Mouse (Mus musculus) gastrocnemius, adult 2 months (tissue): ENCODE data around the gene Tmem79. TPM values are rescaled to one million over a fixed set of nuclear protein-coding genes. Genes with fewer than 3 reads are reported as not detected.
"Not testable (repeated sequence)": the region's sequence is repeated elsewhere in the genome, so short reads cannot be mapped to it uniquely, and the experiment has no call there.

Experiments
- DNase-seq: peaks from one replicate; pipeline ENCODE4 v3.0.0; 2022
- H3K27ac ChIP-seq: fragments of 200-600 bp; 2 replicates; pipeline ENCODE4 v1.8.1; 2022; ENCODE audit warnings: mild to moderate bottlenecking
- H3K4me3 ChIP-seq: fragments of 200-600 bp; 2 replicates; pipeline ENCODE4 v1.8.1; 2022; ENCODE audit warnings: mild to moderate bottlenecking, moderate library complexity
- CTCF ChIP-seq: fragments of 200-600 bp; IDR thresholded peaks from 2 replicates; pipeline ENCODE4 v1.8.1; 2022; ENCODE audit warnings: antibody characterized with exemption, mild to moderate bottlenecking, moderate library complexity
- intact Hi-C: fragments of 180-260 bp; cut with DNase I; formaldehyde crosslinking; loops from one replicate; pipeline ENCODE4 v1.15.1; 2025
- total RNA-seq, 2 experiments: library from RNA; stranded (reverse); gene quantifications; 2 replicates each; pipeline ENCODE4 v1.2.3; 2021

Gene Tmem79
- total RNA-seq, 2 experiments from 2014 or later = 2.0 to 2.1 TPM

GRCm38 (mm10) chr3:88337367-88338020, 1.5 kb upstream of the Tmem79 start:
- Histone ChIP-seq H3K4me3 (peak overlapping the region; percentile 89), H3K27ac (peak overlapping the region; percentile 98)
- DNase-seq = no peak
- TF ChIP-seq CTCF = no peak
- intact Hi-C loops = no loop called here

DNA sequence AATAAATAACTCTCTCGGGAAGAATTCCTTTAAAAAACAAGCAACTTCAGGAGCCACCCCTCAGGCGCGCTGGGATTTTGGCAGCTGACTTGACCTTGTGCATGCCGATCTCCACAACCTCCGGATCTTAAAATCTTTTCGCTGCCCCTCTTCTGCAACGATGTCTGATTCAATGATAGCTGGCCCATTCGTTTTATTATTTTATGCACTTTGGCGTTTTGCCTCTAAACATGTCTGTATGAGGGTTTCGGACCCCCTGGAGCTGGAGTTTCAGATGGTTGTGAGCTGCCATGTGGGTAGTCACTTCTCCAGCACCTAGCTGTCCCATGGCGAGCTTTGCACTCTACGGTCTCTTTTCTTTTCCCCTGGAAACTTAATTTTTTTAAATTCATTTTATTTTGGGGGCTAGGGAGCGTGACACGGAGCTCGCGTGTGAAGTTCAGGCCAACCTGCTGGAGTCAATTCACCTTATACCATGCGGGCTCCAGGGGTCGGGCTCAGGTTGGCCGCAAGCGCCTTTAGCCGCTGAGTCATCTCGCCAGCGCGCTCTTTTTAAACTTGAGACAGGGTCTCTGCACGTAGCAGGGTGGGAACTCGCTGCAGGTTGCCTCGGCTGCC, 403 bp downstream of the Tmem79 start:
- peak overlapping the region; percentile 89 for H3K4me3 ChIP-seq
- intact Hi-C loops = no loop called here
- H3K27ac ChIP-seq = peak overlapping the region; percentile 98
- TF ChIP-seq CTCF = no peak
- DNase-seq = peak; percentile 57

GRCm38 (mm10) chr3:88334902-88335435, 979 bp downstream of the Tmem79 start:
- intact Hi-C loops = no loop called here
- no peak for TF ChIP-seq CTCF
- DNase-seq = no peak
- Histone ChIP-seq H3K4me3 (peak overlapping the region; percentile 89), H3K27ac (peak overlapping the region; percentile 98)

GRCm38 (mm10) chr3:88334029-88334658, 1.8 kb downstream of the Tmem79 start:
- DNase-seq = no peak
- Histone ChIP-seq H3K27ac (peak overlapping the region; percentile 98), H3K4me3 (peak overlapping the region; percentile 89)
- TF ChIP-seq CTCF = no peak
- intact Hi-C loops = no loop called here

- no peak overlapping the region for H3K27ac ChIP-seq
- peak; percentile 84 for TF ChIP-seq CTCF
- no peak overlapping the region for H3K4me3 ChIP-seq
- intact Hi-C loops = no loop called here
- peak; percentile 60 for DNase-seq
Observed at GRCm38 (mm10) chr3:88331282-88331681, 4.7 kb downstream of the Tmem79 start.

GRCm38 (mm10) chr3:88328956-88329355, 7.0 kb downstream of the Tmem79 start:
- H3K27ac ChIP-seq = no peak overlapping the region
- no peak for TF ChIP-seq CTCF
- intact Hi-C loops = no loop called here
- no peak overlapping the region for H3K4me3 ChIP-seq
- DNase-seq = no peak

DNA sequence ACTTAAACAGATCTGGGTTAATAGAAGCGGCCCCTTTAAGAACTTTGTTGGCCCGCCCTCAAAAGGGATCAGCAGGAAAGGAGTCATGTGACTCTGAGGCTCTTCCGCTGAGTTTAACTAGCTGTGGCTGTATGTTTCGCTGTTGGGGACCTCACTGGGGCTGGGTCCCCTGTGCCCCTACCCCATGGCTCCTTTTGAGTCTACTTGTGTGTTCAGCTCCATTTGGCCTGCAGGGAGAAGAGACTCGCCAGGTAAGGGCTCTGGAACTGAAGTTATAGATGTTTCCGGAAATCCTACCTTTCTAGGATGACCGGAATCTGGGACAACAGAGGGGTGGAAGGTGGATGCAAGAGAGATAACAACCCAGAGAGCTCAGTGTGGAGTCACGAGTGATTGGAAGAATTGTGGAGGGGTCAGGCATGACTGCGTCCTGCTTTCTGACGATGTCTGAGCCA, 11.0 kb downstream of the Tmem79 start, which contains the start of gene Glmp:
Gene Glmp, plus strand, starts transcription at position 73 of the 455 bp plus-strand sequence.
- H3K27ac ChIP-seq = peak within 1 kb of the TSS; percentile 90
- intact Hi-C loops = no loop called here

DNA sequence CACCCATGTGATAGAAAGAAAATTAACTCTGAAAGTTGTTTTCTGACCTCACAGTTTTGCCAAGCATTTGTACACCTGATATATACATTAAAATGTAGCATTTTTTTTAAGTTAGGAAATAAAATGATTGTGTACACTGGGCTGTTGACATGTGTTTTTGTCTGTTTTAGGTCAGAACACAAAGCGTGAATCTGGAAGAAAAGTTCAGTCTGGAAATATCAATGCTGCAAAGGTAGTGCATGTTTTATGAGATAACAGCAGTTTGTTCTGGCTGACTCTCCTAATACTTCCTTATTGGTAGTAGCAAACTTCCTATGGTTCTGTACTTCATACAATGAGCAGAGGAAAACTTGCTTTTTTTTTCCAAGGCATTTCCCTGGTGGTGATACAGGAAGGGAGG, 36.8 kb downstream of the Tmem79 start:
- Histone ChIP-seq H3K4me3 (no peak overlapping the region), H3K27ac (no peak overlapping the region)
- no peak for DNase-seq
- no peak for TF ChIP-seq CTCF
- intact Hi-C loops = no loop called here

More for the DNA sequence above, 11.0 kb downstream of the Tmem79 start, which contains the start of gene Glmp:
- DNase-seq = peak; percentile 75
- TF ChIP-seq CTCF = no peak
- H3K4me3 ChIP-seq = peak within 1 kb of the TSS; percentile 97

- no peak for DNase-seq
- intact Hi-C loops = no loop called here
- TF ChIP-seq CTCF = no peak
- H3K4me3 ChIP-seq = peak overlapping the region; percentile 80
- peak overlapping the region; percentile 96 for H3K27ac ChIP-seq
Observed at GRCm38 (mm10) chr3:88297321-88297851, 38.6 kb downstream of the Tmem79 start.

DNA sequence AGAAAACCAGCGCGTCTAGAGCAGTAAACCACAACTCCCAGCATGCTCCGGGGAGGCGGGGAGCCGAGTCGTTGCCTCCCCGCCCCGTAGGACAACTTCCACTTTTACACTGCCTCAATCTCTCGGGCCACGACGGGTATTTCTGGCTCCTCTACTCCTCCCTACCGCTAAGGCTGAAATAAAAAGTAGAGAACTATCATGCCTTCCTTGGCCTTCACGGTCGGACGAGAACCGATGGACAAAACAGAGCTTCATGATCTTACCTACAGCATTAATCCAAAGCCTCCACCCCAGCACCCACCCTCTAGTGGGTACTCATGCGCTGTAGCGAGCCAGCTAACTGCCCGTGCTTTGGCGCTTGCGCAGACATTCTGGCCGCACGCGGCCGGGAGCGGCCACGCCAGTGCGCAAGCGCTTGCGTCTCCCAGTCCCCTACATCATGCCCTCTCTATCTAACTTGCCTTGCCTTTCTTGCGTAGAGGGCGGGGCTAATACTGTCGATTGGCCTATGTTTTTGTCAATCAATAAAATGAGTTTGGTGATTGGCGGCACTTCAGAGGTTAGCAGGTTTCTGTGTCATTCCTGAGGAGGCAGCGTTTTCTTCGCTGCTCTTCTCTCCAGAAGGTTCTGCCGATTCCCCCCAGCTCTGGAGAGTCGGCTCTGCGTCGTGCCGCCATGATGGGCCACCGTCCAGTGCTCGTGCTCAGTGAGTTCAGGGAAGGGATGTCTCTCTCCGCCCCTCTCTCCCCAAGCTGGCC, 39.2 kb downstream of the Tmem79 start, which contains the start of the genes Tsacc and Cct3:
Gene Tsacc, minus strand, starts transcription at position 439 of the 758 bp plus-strand sequence.
Gene Cct3, plus strand, starts transcription at position 556 of the 758 bp plus-strand sequence.
- intact Hi-C loops = no loop called here

DNA sequence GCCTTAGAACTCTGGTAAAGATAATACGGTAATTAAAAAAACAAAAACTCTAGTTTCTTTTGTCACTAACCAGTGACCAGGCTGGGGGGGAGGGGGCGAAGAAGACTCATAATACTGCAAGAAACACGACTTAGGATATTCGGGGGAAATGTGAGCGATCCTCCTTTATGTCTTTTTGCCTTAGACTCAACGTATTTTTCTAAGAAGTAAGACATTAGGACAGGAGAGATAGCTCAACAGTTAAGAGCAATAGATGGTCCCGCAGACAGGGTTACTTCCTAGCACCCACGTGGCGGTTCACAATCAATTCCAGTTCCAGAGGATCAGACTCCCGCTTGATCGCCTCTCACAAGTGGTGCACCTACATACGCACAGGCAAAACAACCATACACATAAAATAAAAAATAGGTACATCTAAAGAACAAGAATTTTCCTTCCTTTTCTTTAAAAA, 39.8 kb downstream of the Tmem79 start:
- H3K4me3 ChIP-seq = peak overlapping the region; percentile 80
- intact Hi-C loops = no loop called here
- peak overlapping the region; percentile 96 for H3K27ac ChIP-seq
- no peak for TF ChIP-seq CTCF
- DNase-seq = no peak

More for the DNA sequence above, 39.2 kb downstream of the Tmem79 start, which contains the start of the genes Tsacc and Cct3:
- TF ChIP-seq CTCF = peak; percentile 21; the same call in 1 of the 2 replicates
- peak within 1 kb of the TSS; percentile 80 for H3K4me3 ChIP-seq
- H3K27ac ChIP-seq = peak within 1 kb of the TSS; percentile 96
- peak; percentile 97 for DNase-seq

- intact Hi-C loops = not testable (repeated sequence)
Observed at GRCm38 (mm10) chr3:88295272-88295671, 40.7 kb downstream of the Tmem79 start.

More at GRCm38 (mm10) chr3:88295272-88295671, 40.7 kb downstream of the Tmem79 start:
- not testable (repeated sequence) for H3K27ac ChIP-seq, DNase-seq, H3K4me3 ChIP-seq
